Mouse (Mus musculus) lung, postnatal 10 days (tissue): ENCODE measurements around the gene Pabpc1l.
"Not testable (repeated sequence)": the region's sequence is repeated elsewhere in the genome, so short reads cannot be mapped to it uniquely, and the experiment has no call there.

Source experiments
- DNase-seq: peaks from one replicate; pipeline ENCODE4 v3.0.0; 2021

Gene Pabpc1l

DNA sequence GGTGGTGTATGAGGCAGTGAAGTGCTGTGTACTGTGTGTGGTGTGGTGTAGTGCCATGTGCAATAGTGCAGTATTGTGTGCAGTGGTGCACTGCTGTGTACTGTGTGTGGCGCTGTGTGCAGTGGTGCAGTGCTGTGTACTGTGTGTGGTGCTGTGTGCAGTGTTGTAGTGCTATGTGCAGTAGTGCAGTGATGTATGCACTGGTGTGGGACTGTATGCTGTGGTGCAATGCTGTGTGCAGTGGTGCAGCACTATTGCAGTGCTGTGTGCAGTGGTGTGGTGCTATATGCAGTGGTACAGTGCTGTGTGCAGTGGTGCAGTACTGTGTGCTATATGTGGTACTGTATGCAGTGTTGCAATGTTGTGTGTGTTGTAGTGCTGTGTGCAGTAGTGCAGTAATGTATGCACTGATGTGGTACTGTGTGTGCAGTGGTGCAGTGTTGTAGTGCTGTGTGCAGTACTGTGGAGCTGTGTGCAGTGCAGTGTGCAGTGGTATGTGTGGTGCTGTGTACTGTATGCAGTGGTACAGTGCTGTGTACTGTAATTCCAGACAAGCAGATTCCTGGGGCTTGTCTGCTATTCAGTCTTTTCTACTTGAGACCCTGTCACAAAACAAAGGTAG is 13.3 kb downstream of the Pabpc1l start:
- DNase-seq: no peak

DNA sequence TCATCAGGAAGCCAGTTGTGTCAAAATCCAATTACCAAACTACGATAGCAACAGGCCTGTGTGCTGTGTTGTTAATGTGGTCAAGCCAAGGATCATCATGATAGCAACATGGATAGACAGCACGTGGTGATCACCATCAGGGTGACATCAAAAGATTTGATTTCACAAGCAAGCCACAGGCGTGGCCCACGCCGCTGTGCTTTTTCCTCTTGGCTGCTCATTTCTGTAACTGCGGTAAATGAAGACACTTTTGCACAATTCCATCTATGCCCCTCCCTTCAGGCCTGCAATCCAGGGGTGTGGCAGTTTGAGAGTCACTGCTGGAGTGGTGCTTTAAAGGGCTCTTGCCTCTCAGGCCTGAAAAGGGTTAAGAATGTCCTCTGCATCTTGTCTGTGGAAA is 15.7 kb downstream of the Pabpc1l start:
- peak; percentile 18 for DNase-seq

GRCm38 (mm10) chr2:164041523-164041922 is 16.3 kb downstream of the Pabpc1l start:
- no peak for DNase-seq

- peak; percentile 31 for DNase-seq
These were observed 22.0 kb downstream of the Pabpc1l start for GRCm38 (mm10) chr2:164047197-164047690.

GRCm38 (mm10) chr2:164053767-164054166 is 28.5 kb downstream of the Pabpc1l start:
- DNase-seq: peak; percentile 21

DNA sequence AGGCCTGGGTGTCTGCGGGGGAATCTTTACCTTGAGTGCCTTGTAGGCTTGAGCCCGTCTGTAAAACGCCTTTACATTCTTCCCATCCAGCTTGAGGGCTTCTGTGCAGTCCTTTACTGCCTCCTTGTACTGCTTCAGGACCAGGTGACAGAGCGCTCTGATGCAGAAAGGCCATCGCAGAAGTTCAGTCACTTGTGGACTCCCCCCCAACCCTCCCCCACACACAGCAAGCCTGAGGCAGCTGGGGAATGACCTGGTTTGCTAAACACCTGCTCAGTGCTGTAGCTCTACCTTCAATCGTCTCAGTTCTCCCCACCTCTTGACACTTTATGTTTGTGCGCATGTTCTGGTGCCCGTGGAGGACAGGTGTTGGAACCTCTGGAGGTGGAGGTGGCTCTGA is 29.4 kb downstream of the Pabpc1l start:
- no peak for DNase-seq

DNA sequence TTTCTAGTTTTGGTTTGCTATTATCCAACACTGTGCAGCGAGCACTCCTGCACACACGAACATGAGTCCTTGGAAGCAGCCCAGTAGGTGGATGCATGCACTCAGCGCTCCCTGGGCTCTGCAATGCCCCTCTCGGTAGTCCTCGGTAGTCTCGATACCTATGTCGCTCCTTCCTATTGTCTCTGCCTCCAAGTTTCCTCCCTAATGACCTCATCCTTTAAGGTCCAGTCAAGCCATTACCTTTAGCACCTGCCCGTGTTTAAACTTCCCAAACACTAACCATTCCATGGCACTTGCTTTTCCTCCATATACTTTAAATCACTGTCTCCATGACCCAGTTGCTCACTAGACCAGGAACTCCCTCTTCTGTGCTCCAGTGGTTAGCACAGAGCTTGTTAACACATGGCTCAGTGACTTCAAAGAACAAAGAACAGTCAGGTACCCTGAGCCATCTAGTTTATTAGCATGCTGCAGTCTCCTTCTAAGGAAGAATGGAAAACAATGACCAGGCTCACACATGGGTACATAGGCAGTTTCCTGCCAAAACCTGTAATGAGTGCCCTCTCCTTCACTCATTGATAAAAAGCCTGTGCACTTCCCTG is 34.5 kb downstream of the Pabpc1l start:
- DNase-seq: no peak

- DNase-seq: no peak
These were observed 45.0 kb downstream of the Pabpc1l start, which contains the start of gene Stk4 for GRCm38 (mm10) chr2:164070142-164070764. Gene Stk4, plus strand, starts transcription at chr2:164070322.

DNA sequence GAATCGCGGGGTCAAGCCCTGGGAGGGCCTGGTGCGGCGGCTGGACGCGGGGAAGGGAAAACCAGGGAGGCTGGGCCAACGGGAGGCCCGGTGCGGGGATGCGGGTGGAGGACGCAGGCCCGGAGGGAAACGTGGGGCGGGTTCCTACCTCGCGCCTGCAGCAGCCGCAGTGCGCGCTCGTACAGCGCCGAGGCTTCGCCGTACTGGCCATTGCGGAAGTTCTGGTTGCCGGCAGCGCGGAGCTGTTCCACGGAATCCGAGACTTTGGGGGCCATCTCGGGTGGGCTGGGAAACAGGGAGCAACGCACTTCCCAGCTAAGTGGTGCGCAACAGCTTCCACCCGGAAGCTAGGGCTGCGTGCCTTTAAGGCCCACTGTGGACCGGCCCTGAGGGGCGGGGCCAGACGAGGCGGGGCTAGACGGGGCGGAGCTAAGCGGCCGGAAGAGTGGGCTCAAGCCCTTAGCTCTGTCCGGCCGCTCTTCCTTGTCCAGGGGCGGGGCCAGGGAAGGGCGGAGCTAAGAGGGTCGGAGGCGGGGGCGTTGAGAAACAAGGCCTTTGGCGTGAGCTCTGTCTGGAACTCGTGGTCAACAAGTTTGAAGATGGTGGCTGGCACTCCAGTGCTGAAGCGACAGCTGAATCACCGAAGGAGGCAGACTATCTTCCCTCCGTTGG is 45.7 kb downstream of the Pabpc1l start, which contains the start of gene Tomm34:
TSS of gene Tomm34 (minus strand) at position 405 of the 672 bp plus-strand sequence.
- peak; percentile 99 for DNase-seq

- not testable (repeated sequence) for DNase-seq
These were observed 46.2 kb downstream of the Pabpc1l start for GRCm38 (mm10) chr2:164071437-164071820.

DNA sequence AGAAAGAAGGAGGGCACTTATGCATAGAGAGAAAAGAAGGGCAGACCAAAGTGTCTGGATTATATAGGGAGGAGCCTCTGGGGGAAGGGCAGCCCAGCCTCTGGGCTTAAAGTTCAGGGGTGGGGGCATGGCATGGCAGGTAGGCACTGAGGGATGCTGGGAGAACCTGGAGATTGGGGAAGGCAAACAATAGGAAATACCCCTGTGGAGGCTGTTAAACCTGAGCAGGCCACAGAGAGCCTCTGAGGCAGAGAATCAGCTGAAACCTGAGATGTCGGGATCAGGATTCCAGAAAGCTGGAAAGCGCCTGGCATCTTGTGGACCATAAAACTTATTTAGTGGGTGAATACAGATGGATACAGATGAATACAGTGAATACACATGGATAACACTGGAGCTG is 46.9 kb downstream of the Pabpc1l start:
- no peak for DNase-seq

DNA sequence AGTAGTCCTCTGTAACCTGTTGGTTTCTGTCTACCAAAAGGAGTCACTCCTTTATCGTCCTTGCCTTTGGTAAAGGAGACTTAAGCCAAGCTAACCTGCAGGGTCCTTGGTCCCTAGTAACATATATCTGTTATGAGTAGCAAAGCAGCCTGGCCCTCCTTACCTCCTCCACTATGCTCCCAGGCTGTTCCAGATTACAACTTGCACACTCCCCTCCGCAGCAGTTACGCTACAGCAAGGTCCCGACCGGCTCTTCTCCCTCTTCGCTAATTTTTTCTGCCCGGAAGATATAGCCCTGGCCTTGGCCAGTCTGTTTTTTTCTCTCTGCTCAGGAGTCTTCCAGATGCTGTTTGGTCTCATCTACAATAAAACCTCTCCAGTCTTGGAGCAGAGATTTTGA is 47.9 kb downstream of the Pabpc1l start:
- no peak for DNase-seq

DNA sequence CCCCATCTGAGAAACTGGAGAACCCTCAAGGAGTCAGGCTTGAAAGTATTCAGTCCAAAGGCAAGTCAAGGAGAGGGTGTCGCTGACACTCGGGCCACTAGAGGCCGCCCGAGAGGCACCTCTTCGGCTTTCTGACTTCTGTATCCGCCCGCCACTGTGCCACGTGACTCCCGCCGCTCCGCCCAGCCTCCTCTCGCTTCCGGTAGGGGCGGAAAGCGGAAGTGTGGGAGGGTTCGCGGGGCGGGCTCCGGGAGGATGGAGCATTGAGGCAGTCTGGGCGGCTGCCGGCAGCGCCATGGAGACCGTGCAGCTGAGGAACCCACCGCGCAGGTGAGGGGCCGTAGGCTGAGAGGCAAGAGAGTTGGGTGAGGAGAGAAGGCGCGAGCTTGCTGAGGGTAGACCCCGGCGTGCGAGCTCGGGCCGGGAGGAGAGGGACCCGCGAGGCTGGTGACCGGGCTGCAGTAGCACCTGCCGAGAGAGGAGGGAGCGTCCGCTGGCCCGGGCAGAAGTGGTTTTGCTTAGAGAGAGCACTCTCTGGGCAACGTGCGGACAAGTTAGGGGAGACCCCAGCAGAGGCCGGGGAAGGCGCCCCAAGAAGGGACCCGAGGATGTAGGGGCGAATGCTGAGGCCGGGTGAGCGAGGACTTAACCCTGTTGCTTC is 48.8 kb downstream of the Pabpc1l start:
- peak; percentile 99 for DNase-seq

GRCm38 (mm10) chr2:164075088-164075487 is 49.8 kb downstream of the Pabpc1l start:
- no peak for DNase-seq

- no peak for DNase-seq
These were observed 51.7 kb downstream of the Pabpc1l start for GRCm38 (mm10) chr2:164076874-164077425.

GRCm38 (mm10) chr2:164077875-164078274 is 52.6 kb downstream of the Pabpc1l start:
- DNase-seq: peak; percentile 35

- DNase-seq: peak; percentile 24
These were observed 54.2 kb downstream of the Pabpc1l start for GRCm38 (mm10) chr2:164079488-164079887.

GRCm38 (mm10) chr2:164081577-164081976 is 56.3 kb downstream of the Pabpc1l start:
- DNase-seq: no peak

GRCm38 (mm10) chr2:164082175-164082574 is 56.9 kb downstream of the Pabpc1l start:
- DNase-seq: no peak

DNA sequence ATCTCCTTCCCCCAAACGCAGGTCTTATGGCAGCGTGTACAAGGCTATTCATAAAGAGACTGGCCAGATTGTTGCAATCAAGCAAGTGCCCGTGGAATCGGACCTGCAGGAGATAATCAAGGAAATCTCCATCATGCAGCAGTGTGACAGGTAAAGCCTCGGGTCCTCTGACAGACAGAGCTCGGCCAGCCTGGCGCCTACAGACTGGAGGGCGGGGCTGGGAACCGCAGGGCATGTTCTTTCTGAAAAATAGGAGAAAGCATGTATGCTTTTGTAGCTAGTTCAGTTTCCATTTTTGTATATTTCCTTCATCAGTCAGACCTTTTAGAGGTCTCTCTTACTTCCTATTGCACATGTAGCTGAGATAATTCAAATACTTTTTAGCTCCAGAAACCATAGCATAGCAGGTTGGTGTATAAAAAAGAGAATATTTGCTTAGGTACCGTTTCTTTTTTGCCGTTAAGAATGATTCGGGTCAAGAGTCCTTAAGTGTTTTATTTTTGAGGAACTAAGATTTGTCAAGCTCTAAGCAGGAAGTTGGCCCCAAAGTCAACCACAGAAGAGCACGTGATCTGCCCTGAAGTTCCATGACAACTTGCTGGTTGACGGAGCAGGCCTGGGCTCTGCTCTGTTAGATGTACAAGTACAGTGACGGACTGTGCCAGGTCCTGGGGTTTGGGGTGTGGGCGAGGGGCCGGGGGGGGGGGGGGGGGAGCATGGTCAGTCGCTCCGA is 58.5 kb downstream of the Pabpc1l start:
- DNase-seq: peak; percentile 68

GRCm38 (mm10) chr2:164084342-164084700 is 59.1 kb downstream of the Pabpc1l start:
- peak; percentile 25 for DNase-seq
